Mouse (Mus musculus): ENCODE results near the gene Rnd2.
"Not testable (repeated sequence)": the region's sequence is repeated elsewhere in the genome, so short reads cannot be mapped to it uniquely, and the experiment has no call there.

GRCm38 (mm10) chr11:101449596-101449995 lies 15.2 kb upstream of the Rnd2 start:
- TF ChIP-seq POLR2A (IDR thresholded peaks at IDR 0.05; ENCODE audit: low read depth, low read length); CTCF (IDR thresholded peaks at IDR 0.05; ENCODE audit: extremely low read depth, insufficient read length, insufficient replicate concordance, low read depth, low read length): not testable (repeated sequence)

Measured in small intestine, adult 2 months (tissue).